Mouse (Mus musculus): ENCODE results near the gene Spn. TPM values are rescaled to one million over a fixed set of nuclear protein-coding genes. Genes with fewer than 3 reads are reported as not detected.

Gene Spn
- polyA plus RNA-seq, 1 experiment from 2014 or later = not detected

GRCm38 (mm10) chr7:127134821-127135447 is 2.7 kb downstream of the Spn start:
- no peak for ATAC-seq (ENCODE audit: low FRiP score, low TSS enrichment)
- no peak overlapping the region for H3K4me2 ChIP-seq (ENCODE audit: low read length)
- H3K27ac ChIP-seq (replicated peaks; ENCODE audit: low read depth, low read length) = no peak overlapping the region
- 78% methylated on average over 11 of the region's 11 CpGs for WGBS
- H3K4me3 ChIP-seq (replicated peaks; ENCODE audit: low read depth, low read length) = no peak overlapping the region
- H3K9me3 ChIP-seq (ENCODE audit: control insufficient read depth, low read length) = no peaks in the 10 kb centered on the region
- H3K36me3 ChIP-seq (ENCODE audit: control insufficient read depth, insufficient read depth, low read length) = no peaks in the 10 kb centered on the region
- DNase-seq = no peak
- H3K4me1 ChIP-seq (ENCODE audit: control insufficient read depth, insufficient read depth, low read length) = no peaks in the 10 kb centered on the region
- H3K27me3 ChIP-seq (ENCODE audit: control insufficient read depth, insufficient read depth, low read length) = no peaks in the 10 kb centered on the region
- H3K9ac ChIP-seq (replicated peaks; ENCODE audit: low read length) = no peak overlapping the region

DNA sequence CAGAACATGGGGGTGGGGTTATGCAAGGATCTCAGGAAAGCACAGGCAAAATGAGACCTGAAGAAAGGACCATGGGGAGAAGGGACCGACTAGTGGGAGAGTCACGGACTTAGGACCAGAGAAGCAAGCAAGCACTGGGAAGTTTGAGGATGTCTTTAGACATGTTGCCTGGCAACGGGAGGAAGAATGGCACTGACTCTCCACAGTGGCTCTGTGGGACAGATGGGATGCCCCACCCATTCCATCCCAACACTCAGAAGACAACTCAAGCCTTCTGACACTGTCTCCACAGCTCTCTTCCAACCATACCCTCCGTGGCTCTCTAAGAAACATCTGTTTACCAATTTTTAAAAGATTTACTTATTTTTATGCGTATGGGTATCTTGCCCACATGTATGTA is 4.5 kb downstream of the Spn start:
- Histone ChIP-seq H3K4me1 (ENCODE audit: control insufficient read depth, insufficient read depth, low read length) (no peaks in the 10 kb centered on the region), H3K27ac (replicated peaks; ENCODE audit: low read depth, low read length) (no peak overlapping the region), H3K36me3 (ENCODE audit: control insufficient read depth, insufficient read depth, low read length) (no peaks in the 10 kb centered on the region), H3K9ac (replicated peaks; ENCODE audit: low read length) (no peak overlapping the region), H3K27me3 (ENCODE audit: control insufficient read depth, insufficient read depth, low read length) (no peaks in the 10 kb centered on the region), H3K4me2 (ENCODE audit: low read length) (no peak overlapping the region), H3K9me3 (ENCODE audit: control insufficient read depth, low read length) (no peaks in the 10 kb centered on the region), H3K4me3 (replicated peaks; ENCODE audit: low read depth, low read length) (no peak overlapping the region)
- ATAC-seq (ENCODE audit: low FRiP score, low TSS enrichment) = no peak
- DNase-seq = no peak
- WGBS = 41% methylated on average over 5 of the region's 5 CpGs

GRCm38 (mm10) chr7:127129638-127130037 is 8.0 kb downstream of the Spn start:
- Histone ChIP-seq H3K4me1 (ENCODE audit: control insufficient read depth, insufficient read depth, low read length) (no peaks in the 10 kb centered on the region), H3K27ac (replicated peaks; ENCODE audit: low read depth, low read length) (no peak overlapping the region), H3K9ac (replicated peaks; ENCODE audit: low read length) (no peak overlapping the region), H3K9me3 (ENCODE audit: control insufficient read depth, low read length) (no peaks in the 10 kb centered on the region), H3K36me3 (ENCODE audit: control insufficient read depth, insufficient read depth, low read length) (no peaks in the 10 kb centered on the region), H3K27me3 (ENCODE audit: control insufficient read depth, insufficient read depth, low read length) (no peaks in the 10 kb centered on the region), H3K4me3 (replicated peaks; ENCODE audit: low read depth, low read length) (no peak overlapping the region), H3K4me2 (ENCODE audit: low read length) (no peak overlapping the region)
- WGBS = 22% methylated on average over 4 of the region's 4 CpGs
- peak; percentile 63 for DNase-seq
- ATAC-seq (ENCODE audit: low FRiP score, low TSS enrichment) = no peak

DNA sequence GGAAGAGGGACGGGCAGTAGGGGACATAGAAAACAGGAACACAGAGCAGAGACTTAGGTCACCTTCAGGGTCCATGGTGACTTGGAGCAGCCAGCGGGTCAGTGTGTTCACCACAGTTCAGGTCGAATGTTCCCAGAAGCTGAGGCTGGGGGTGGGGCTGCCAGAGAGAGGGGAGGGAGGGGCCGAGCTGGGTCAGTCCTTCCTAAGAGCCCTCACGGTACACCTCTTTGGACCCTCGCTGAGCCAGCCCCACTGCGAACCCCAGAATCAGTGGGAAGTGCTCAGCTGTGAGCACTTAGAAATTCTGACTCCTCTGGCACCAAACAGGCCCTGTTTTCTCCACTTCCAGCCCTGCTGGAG is 15.7 kb downstream of the Spn start, which contains the start of gene Qprt:
Gene Qprt, minus strand, starts transcription at position 316 of the 360 bp plus-strand sequence.
- H3K36me3 ChIP-seq (ENCODE audit: control insufficient read depth, insufficient read depth, low read length) = no peaks in the 10 kb centered on the region
- peaks cover 8% of the 10 kb centered on the region for H3K27me3 ChIP-seq (ENCODE audit: control insufficient read depth, insufficient read depth, low read length)
- H3K9me3 ChIP-seq (ENCODE audit: control insufficient read depth, low read length) = no peaks in the 10 kb centered on the region
- WGBS = 8% methylated on average over 7 of the region's 7 CpGs
- peak within 1 kb of the TSS; percentile 12; the same call in 1 of the 2 replicates for H3K4me2 ChIP-seq (ENCODE audit: low read length)
- H3K4me3 ChIP-seq (replicated peaks; ENCODE audit: low read depth, low read length) = no peak within 1 kb of the TSS
- no peak for ATAC-seq (ENCODE audit: low FRiP score, low TSS enrichment)
- no peak for DNase-seq
- 0 out of 2 replicates have a peak, but pooled peaks cover 3% of the 10 kb centered on the region for H3K4me1 ChIP-seq (ENCODE audit: control insufficient read depth, insufficient read depth, low read length)
- no peak within 1 kb of the TSS for H3K27ac ChIP-seq (replicated peaks; ENCODE audit: low read depth, low read length)
- no peak within 1 kb of the TSS; the same call in 1 of the 2 replicates for H3K9ac ChIP-seq (replicated peaks; ENCODE audit: low read length)

DNA sequence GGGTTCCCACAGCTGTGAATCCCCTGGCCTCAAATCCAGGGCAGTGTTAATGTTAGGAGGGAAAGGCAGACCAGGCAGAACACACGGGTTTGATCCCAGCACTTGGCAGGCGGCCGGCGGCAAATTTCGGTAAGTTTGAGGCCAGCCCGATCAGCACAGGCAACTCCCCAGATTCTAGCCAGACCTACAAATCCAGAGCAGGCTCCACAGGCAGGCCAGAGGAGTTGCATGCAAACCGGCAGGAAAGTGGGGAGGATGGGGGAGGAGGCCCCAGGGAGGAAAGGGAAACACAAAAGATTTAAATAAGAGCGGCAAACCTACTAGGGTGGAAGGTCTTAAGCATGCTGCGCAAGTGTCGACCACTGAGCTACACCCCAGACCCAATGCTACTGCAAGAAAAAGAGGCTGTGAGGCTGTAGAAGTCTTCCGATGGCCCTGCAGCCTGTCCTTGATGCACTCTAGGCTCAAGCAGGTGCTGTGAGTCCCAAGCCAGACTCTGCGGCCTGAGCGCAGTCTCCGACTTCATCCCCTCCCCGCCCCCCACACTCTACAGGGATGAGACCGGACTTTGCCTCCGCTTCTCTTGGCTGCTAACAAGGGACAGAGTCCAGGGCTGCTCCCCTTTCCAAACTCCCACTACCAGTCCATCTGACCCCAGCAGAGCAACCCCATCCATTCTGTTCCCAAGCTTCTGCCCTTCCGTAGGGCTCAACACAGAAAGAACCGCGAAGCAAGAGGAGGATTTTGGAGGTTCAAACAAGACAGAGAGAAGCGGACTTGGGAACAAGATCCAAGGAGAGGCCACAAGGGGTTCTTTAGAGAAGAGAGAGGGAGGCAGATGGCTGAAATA is 16.3 kb downstream of the Spn start:
- WGBS = 7% methylated on average over 21 of the region's 21 CpGs
- no peaks in the 10 kb centered on the region for H3K36me3 ChIP-seq (ENCODE audit: control insufficient read depth, insufficient read depth, low read length)
- no peaks in the 10 kb centered on the region for H3K9me3 ChIP-seq (ENCODE audit: control insufficient read depth, low read length)
- no peak for ATAC-seq (ENCODE audit: low FRiP score, low TSS enrichment)
- DNase-seq = no peak
- H3K4me2 ChIP-seq (ENCODE audit: low read length) = peak overlapping the region; percentile 12; the same call in 1 of the 2 replicates
- H3K27ac ChIP-seq (replicated peaks; ENCODE audit: low read depth, low read length) = no peak overlapping the region
- no peak overlapping the region for H3K4me3 ChIP-seq (replicated peaks; ENCODE audit: low read depth, low read length)
- peaks cover 8% of the 10 kb centered on the region for H3K27me3 ChIP-seq (ENCODE audit: control insufficient read depth, insufficient read depth, low read length)
- H3K9ac ChIP-seq (replicated peaks; ENCODE audit: low read length) = no peak overlapping the region; the same call in 1 of the 2 replicates
- H3K4me1 ChIP-seq (ENCODE audit: control insufficient read depth, insufficient read depth, low read length) = 0 out of 2 replicates have a peak, but pooled peaks cover 3% of the 10 kb centered on the region

DNA sequence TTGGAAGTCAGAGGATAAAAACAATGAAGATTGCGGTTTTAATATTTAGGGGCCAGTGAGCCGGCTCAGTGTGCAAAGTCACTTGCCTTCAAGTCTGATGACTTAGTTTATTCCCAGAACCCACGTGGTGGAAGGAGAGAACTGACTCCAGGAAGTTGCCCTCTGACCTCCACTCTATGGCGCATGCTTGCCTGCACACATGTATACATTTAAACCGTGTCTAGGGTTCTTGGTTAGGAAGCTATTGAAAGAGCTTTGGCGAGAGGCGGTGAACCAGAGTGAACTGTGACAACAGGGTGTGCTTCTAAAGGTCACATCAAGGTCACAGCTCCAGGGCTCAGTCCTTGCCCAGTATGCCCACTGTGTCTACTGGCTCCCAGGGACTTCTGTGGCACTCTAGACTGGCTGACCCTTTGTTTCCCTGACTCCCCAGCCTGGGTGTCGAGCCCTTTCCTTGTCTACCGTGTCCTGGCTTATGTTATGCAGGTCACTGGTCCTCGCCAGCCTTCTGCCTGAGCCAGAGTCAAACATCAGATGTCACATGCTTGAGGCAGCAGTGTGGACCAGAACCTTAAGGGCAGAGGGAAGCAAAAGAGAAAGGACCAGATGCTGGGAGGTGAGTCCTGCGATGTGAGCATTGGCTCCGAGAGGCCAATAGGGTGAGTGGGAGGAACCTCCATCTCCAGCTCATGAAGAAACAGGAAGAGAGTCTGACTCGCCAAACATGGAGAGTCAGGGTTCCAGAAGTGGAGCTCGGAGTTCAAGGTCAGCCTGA is 18.8 kb downstream of the Spn start:
- Histone ChIP-seq H3K27me3 (ENCODE audit: control insufficient read depth, insufficient read depth, low read length) (peaks cover 8% of the 10 kb centered on the region), H3K4me3 (replicated peaks; ENCODE audit: low read depth, low read length) (no peak overlapping the region), H3K36me3 (ENCODE audit: control insufficient read depth, insufficient read depth, low read length) (no peaks in the 10 kb centered on the region), H3K4me2 (ENCODE audit: low read length) (no peak overlapping the region), H3K9me3 (ENCODE audit: control insufficient read depth, low read length) (no peaks in the 10 kb centered on the region), H3K9ac (replicated peaks; ENCODE audit: low read length) (no peak overlapping the region), H3K27ac (replicated peaks; ENCODE audit: low read depth, low read length) (no peak overlapping the region), H3K4me1 (ENCODE audit: control insufficient read depth, insufficient read depth, low read length) (0 out of 2 replicates have a peak, but pooled peaks cover 3% of the 10 kb centered on the region)
- ATAC-seq (ENCODE audit: low FRiP score, low TSS enrichment) (no peak), DNase-seq (no peak)
- WGBS = 46% methylated on average over 14 of the region's 14 CpGs

- Histone ChIP-seq H3K9me3 (ENCODE audit: control insufficient read depth, low read length) (no peaks in the 10 kb centered on the region), H3K4me1 (ENCODE audit: control insufficient read depth, insufficient read depth, low read length) (0 out of 2 replicates have a peak, but pooled peaks cover 3% of the 10 kb centered on the region), H3K27ac (replicated peaks; ENCODE audit: low read depth, low read length) (no peak overlapping the region), H3K4me3 (replicated peaks; ENCODE audit: low read depth, low read length) (no peak overlapping the region), H3K4me2 (ENCODE audit: low read length) (no peak overlapping the region), H3K9ac (replicated peaks; ENCODE audit: low read length) (no peak overlapping the region), H3K36me3 (ENCODE audit: control insufficient read depth, insufficient read depth, low read length) (no peaks in the 10 kb centered on the region), H3K27me3 (ENCODE audit: control insufficient read depth, insufficient read depth, low read length) (peaks cover 8% of the 10 kb centered on the region)
- no peak for ATAC-seq (ENCODE audit: low FRiP score, low TSS enrichment)
- WGBS = 57% methylated on average over 5 of the region's 5 CpGs
- peak; percentile 36 for DNase-seq
Observed at GRCm38 (mm10) chr7:127117948-127118347, 19.7 kb downstream of the Spn start.

DNA sequence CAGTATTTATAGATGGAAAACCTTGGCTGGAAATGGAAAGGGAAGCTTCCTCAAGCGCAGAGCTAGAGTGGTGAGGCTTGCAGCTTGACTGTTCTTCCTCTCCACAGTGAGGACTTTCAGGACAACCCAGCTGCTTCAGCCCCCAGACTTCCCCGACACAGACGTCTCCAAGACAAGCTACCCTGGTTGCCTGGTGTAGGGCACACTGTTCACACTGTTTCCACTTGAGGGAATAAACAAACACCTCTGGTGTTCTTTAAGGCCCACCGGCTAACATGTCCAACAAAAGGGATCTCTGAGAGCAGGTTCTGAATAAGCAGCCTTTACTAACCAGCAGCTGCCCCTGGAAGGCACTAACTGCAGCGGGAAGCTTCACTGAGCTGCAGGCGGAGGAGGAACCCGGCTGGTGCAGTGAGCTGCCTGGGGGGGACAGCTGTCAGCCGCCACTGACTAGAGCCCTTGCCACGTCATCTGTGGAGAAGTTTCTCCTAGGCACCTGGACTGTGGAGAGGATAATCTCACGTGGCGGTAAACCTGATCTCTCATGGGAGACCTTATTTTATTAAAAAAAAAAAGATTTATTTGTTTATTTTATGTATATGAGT is 21.2 kb downstream of the Spn start:
- Histone ChIP-seq H3K4me2 (ENCODE audit: low read length) (no peak overlapping the region), H3K9ac (replicated peaks; ENCODE audit: low read length) (no peak overlapping the region), H3K36me3 (ENCODE audit: control insufficient read depth, insufficient read depth, low read length) (no peaks in the 10 kb centered on the region), H3K4me3 (replicated peaks; ENCODE audit: low read depth, low read length) (no peak overlapping the region), H3K27ac (replicated peaks; ENCODE audit: low read depth, low read length) (no peak overlapping the region), H3K4me1 (ENCODE audit: control insufficient read depth, insufficient read depth, low read length) (0 out of 2 replicates have a peak, but pooled peaks cover 1% of the 10 kb centered on the region), H3K9me3 (ENCODE audit: control insufficient read depth, low read length) (no peaks in the 10 kb centered on the region), H3K27me3 (ENCODE audit: control insufficient read depth, insufficient read depth, low read length) (peaks cover 8% of the 10 kb centered on the region)
- WGBS = 42% methylated on average over 11 of the region's 11 CpGs
- ATAC-seq (ENCODE audit: low FRiP score, low TSS enrichment) (no peak), DNase-seq (peak; percentile 6)
